Mouse (Mus musculus): ENCODE results near the gene Sumo2. TPM values are rescaled to one million over a fixed set of nuclear protein-coding genes. Genes with fewer than 3 reads are reported as not detected.

Sumo2 gene
- 729 and 931 TPM in 2 replicates for polyA plus RNA-seq (2012; rRNA removed)

DNA sequence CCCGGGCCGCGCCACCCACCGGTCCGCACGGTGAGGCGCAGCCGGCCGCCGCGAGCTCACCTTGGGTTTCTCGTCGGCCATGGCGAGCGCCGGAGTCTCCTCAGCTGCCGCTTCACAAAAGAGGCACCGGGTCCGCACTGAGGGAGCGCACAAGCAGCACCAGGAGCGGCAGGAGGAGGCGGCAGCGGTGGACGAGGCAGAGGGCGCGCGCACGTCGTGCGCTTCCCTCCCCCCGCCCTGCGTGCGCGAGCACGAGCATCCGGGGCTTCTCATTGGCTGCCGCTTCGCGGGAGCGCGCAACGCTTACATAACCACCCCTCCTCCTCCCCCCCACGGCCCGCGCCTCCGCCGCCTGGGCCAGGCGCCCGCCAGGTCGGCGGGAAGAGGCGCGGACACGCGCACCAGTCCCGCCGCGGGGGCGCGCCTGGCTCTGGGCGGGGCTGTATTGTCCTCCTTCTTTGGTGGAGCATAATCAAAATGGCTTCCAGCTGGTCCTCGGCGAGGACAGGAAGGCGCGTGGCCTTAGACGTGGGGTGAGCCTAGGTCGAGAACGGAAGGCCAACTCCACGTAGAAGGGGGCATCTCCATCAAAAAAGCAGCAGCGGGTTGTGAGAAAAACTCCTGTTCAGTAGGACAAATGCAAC is at the start of gene Sumo2:
TSS of gene Sumo2 (minus strand) at position 239 of the 644 bp plus-strand sequence.

DNA sequence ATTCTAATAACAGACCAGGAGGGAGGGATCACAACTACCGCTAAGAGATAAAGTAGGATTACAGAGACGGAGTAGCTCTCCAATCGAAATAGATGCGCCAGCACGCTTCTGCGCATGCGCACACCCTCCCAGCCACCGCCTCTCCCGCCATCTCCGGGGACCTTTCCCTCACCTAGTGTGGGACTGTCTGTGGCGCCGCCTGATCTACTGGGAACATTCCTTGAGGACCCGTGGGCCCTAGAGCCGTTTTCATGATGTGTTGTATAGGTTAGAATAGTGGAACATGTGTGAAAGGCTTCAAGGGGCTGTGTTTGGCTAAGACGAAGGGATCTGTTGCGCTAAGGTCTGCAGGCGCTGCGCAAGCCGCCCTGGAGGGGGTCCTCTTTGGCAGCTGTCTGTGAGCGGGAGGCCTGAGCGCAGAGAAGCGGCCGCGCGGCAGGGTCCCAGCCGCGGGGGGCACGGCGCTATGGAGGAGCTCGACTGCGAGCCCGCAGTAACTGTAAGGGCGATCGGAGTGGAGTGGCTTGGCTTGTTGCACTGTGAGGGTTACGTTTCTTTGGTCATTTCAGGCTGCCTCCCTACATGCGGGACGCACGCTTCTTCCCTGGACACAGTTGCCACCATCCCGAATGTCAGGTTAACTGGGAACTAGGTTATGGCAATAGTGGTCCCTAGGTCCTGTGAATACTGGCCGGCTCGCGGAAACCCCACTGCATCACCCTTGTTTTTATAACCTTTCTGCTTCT is 28.2 kb upstream of the Sumo2 start, which contains the start of gene Nup85:
TSS of gene Nup85 (plus strand) at position 371 of the 746 bp plus-strand sequence.

DNA sequence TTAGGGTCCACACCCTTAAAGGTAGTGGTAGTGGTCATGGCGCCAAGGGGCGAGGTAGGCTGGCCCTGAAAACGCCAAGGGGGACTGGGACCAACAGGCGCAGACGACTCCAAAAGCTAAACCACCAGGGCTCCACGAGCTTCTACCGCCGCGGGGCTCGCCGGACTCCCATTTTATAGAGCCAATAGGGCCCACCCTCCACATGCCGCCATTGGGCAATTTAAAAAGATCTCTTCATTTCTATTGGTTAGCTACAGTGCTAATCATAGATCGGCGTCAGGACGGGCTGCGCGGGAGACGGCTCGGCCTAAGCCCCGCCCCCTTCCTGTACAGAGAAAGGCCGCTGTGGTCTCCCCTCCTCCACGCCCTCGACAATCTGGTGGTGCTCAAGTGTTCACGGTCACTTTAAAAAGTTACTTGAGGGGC is 21.8 kb downstream of the Sumo2 start, which contains the start of gene Jpt1:
TSS of gene Jpt1 (minus strand) at position 150 of the 426 bp plus-strand sequence.

DNA sequence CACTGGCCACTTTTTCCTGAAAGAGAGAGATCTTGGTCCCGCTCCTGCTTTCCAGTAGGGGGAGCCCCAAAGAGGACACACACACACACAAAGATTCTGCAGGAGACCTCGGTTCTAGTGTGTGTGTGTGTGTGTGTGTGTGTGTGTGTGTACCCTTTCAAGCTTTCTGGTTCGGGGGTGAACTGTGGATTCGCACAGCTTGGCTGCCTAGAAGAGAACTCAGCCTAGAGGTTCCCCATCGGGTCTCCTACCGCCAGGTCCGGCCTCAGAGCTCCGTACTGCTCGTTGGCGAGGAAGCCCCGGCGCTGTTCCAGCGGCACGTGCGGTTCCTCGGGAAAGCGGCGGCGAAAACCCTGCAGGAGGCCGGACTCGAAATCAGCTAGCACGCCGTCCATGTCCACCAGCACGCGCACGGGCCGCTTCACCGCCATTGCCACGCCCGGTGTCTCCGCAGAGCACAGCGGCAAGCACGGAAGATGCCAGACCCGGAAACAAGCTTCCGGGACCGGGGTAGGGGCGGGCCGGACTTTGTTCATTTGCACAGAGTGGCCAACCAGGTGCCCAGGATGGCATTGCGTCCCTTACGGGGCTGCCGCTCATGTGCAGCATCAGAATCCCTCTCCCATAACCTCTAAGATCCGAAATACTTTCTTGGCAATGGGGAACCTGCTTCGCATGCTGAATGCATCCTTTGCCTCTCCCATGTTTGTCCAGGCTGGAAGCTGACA is 44.6 kb downstream of the Sumo2 start, which contains the start of gene Nt5c:
TSS of gene Nt5c (minus strand) at position 507 of the 728 bp plus-strand sequence.

DNA sequence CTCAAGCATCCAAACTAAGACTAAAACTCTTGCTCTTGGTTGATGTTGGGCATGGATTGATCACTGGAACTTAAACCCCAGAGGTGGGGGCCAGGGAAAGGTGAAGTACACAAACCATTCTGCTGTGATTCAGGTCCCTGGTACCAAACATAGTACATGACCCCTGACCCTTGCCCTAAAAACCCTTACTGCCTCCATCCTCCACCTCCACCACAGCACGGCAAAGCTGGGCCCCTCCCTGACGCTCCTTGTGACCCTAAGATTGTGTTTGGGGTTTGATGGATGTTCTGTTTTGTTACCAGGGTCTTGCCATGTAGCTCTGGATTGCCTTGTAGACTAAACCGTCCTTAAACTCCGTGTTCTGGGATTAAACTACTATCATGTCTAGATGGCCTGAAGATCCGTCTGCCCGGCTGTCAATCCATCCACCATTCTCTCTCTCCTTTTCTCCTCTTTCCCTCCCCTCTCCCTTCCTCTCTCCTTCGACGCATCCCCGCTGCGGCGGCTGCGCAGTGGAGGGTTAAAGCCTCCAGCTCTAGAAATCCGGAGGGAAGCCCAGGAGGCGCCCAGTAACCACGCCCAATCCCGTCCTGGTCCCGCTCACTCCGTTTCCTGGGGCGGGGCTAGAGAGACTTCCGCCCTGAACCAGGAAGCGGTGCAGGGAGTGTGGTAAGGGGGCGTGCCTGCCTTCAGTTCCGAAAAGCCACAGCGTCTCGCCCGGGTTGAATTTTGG is 60.9 kb downstream of the Sumo2 start, which contains the start of gene Armc7:
TSS of gene Armc7 (plus strand) at position 643 of the 733 bp plus-strand sequence.

Other genes starting within 250 kb of the Sumo2 start
- 1.1 and 1.2 TPM in 2 replicates for gene Fads6, start 238.6 kb downstream of the Sumo2 start, polyA plus RNA-seq (2012; rRNA removed)
- gene Otop2, start 229.1 kb downstream of the Sumo2 start, polyA plus RNA-seq (2012; rRNA removed): 0.06 and 0.19 TPM in 2 replicates
- 0.01 and 0.02 TPM in 2 replicates for gene Ush1g, start 214.2 kb downstream of the Sumo2 start, polyA plus RNA-seq (2012; rRNA removed)
- 0.13 and 0.15 TPM in 2 replicates for gene Otop3, start 201.5 kb downstream of the Sumo2 start, polyA plus RNA-seq (2012; rRNA removed)
- 14.4 and 17.7 TPM in 2 replicates for gene Hid1, start 168.5 kb downstream of the Sumo2 start, polyA plus RNA-seq (2012; rRNA removed)
- gene Cdr2l, start 154.4 kb downstream of the Sumo2 start, polyA plus RNA-seq (2012; rRNA removed): 29.3 and 33.6 TPM in 2 replicates
- gene Mrpl58, start 132.5 kb downstream of the Sumo2 start, polyA plus RNA-seq (2012; rRNA removed): 139 and 210 TPM in 2 replicates
- 593 and 879 TPM in 2 replicates for gene Atp5h, start 116.3 kb downstream of the Sumo2 start, polyA plus RNA-seq (2012; rRNA removed)
- gene Kctd2, start 116.1 kb downstream of the Sumo2 start, polyA plus RNA-seq (2012; rRNA removed): 40.2 and 48.1 TPM in 2 replicates
- gene Trim80, start 95.7 kb downstream of the Sumo2 start, polyA plus RNA-seq (2012; rRNA removed): 0.10 TPM in 2 replicates
- gene Slc16a5, start 73.8 kb downstream of the Sumo2 start, polyA plus RNA-seq (2012; rRNA removed): 0.04 TPM in 1 of 2 replicates, not detected in the other
- 5.2 and 5.9 TPM in 2 replicates for gene Armc7, start 60.6 kb downstream of the Sumo2 start, polyA plus RNA-seq (2012; rRNA removed)
- gene Nt5c, start 44.4 kb downstream of the Sumo2 start, polyA plus RNA-seq (2012; rRNA removed): 50.7 and 84.0 TPM in 2 replicates
- 491 and 541 TPM in 2 replicates for gene Jpt1, start 21.9 kb downstream of the Sumo2 start, polyA plus RNA-seq (2012; rRNA removed)
- gene Nup85, start 28.2 kb upstream of the Sumo2 start, polyA plus RNA-seq (2012; rRNA removed): 177 and 260 TPM in 2 replicates
- gene Mrps7, start 67.6 kb upstream of the Sumo2 start, polyA plus RNA-seq (2012; rRNA removed): 46.0 and 49.5 TPM in 2 replicates
- gene Gga3, start 67.8 kb upstream of the Sumo2 start, polyA plus RNA-seq (2012; rRNA removed): 27.1 and 43.6 TPM in 2 replicates
- gene Mif4gd, start 76.7 kb upstream of the Sumo2 start, polyA plus RNA-seq (2012; rRNA removed): 16.9 and 20.8 TPM in 2 replicates
- 28.0 and 28.7 TPM in 2 replicates for gene Slc25a19, start 92.0 kb upstream of the Sumo2 start, polyA plus RNA-seq (2012; rRNA removed)
- gene Grb2, start 172.3 kb upstream of the Sumo2 start, polyA plus RNA-seq (2012; rRNA removed): 66.4 and 72.0 TPM in 2 replicates
- gene Tmem94, start 229.2 kb upstream of the Sumo2 start, polyA plus RNA-seq (2012; rRNA removed): 35.3 and 43.4 TPM in 2 replicates